Mouse (Mus musculus): ENCODE results near the gene Lztr1.
"Not testable (repeated sequence)": the region's sequence is repeated elsewhere in the genome, so short reads cannot be mapped to it uniquely, and the experiment has no call there.

Lztr1 gene

GRCm38 (mm10) chr16:17502681-17503080, 5.8 kb upstream of the Lztr1 start:
- DNase-seq (ENCODE audit: extremely low read depth, low read depth, low spot score): no peak

- DNase-seq (ENCODE audit: extremely low read depth, low read depth, low spot score): no peak
Observed at GRCm38 (mm10) chr16:17507018-17507552, 1.4 kb upstream of the Lztr1 start.

- not testable (repeated sequence) for DNase-seq (ENCODE audit: extremely low read depth, low read depth, low spot score)
Observed at GRCm38 (mm10) chr16:17508031-17508430, 457 bp upstream of the Lztr1 start.

- no peak for DNase-seq (ENCODE audit: extremely low read depth, low read depth, low spot score)
Observed at GRCm38 (mm10) chr16:17509240-17509597, 731 bp downstream of the Lztr1 start.

GRCm38 (mm10) chr16:17510143-17510542, 1.7 kb downstream of the Lztr1 start:
- DNase-seq (ENCODE audit: extremely low read depth, low read depth, low spot score): no peak

GRCm38 (mm10) chr16:17510686-17511085, 2.2 kb downstream of the Lztr1 start:
- no peak for DNase-seq (ENCODE audit: extremely low read depth, low read depth, low spot score)

GRCm38 (mm10) chr16:17511431-17511830, 2.9 kb downstream of the Lztr1 start:
- no peak for DNase-seq (ENCODE audit: extremely low read depth, low read depth, low spot score)

- DNase-seq (ENCODE audit: extremely low read depth, low read depth, low spot score): no peak
Observed at GRCm38 (mm10) chr16:17518910-17519309, 10.4 kb downstream of the Lztr1 start.

- DNase-seq (ENCODE audit: extremely low read depth, low read depth, low spot score): no peak
Observed at GRCm38 (mm10) chr16:17524156-17524555, 15.7 kb downstream of the Lztr1 start.

GRCm38 (mm10) chr16:17525524-17525923, 17.0 kb downstream of the Lztr1 start:
- DNase-seq (ENCODE audit: extremely low read depth, low read depth, low spot score): no peak

- DNase-seq (ENCODE audit: extremely low read depth, low read depth, low spot score): no peak
Observed at GRCm38 (mm10) chr16:17526223-17526622, 17.7 kb downstream of the Lztr1 start.

- no peak for DNase-seq (ENCODE audit: extremely low read depth, low read depth, low spot score)
Observed at GRCm38 (mm10) chr16:17527606-17528005, 19.1 kb downstream of the Lztr1 start.

- no peak for DNase-seq (ENCODE audit: extremely low read depth, low read depth, low spot score)
Observed at GRCm38 (mm10) chr16:17528276-17528675, 19.8 kb downstream of the Lztr1 start.

- no peak for DNase-seq (ENCODE audit: extremely low read depth, low read depth, low spot score)
Observed at GRCm38 (mm10) chr16:17529981-17530586, 21.6 kb downstream of the Lztr1 start.

GRCm38 (mm10) chr16:17530640-17531288, 22.3 kb downstream of the Lztr1 start, which contains the start of gene Thap7:
Gene Thap7, minus strand, starts transcription at chr16:17531136.
- DNase-seq (ENCODE audit: extremely low read depth, low read depth, low spot score): no peak

GRCm38 (mm10) chr16:17532271-17532670, 23.8 kb downstream of the Lztr1 start:
- DNase-seq (ENCODE audit: extremely low read depth, low read depth, low spot score): no peak

- no peak for DNase-seq (ENCODE audit: extremely low read depth, low read depth, low spot score)
Observed at GRCm38 (mm10) chr16:17532676-17533329, 24.3 kb downstream of the Lztr1 start.

- DNase-seq (ENCODE audit: extremely low read depth, low read depth, low spot score): no peak
Observed at GRCm38 (mm10) chr16:17536584-17536983, 28.1 kb downstream of the Lztr1 start.

GRCm38 (mm10) chr16:17542632-17543031, 34.1 kb downstream of the Lztr1 start:
- no peak for DNase-seq (ENCODE audit: extremely low read depth, low read depth, low spot score)

GRCm38 (mm10) chr16:17552837-17553236, 44.3 kb downstream of the Lztr1 start:
- DNase-seq (ENCODE audit: extremely low read depth, low read depth, low spot score): no peak

GRCm38 (mm10) chr16:17553910-17554685, 45.6 kb downstream of the Lztr1 start:
- no peak for DNase-seq (ENCODE audit: extremely low read depth, low read depth, low spot score)

Data from fat pad, adult 2 months (tissue).